Comparison of ENCODE assay signal across 23 mouse cellular contexts in genomic region chr7:109038121-109038735, GRCm38 (mm10). TPM values are rescaled to one million over a fixed set of nuclear protein-coding genes. Genes with fewer than 3 reads are reported as not detected.
A peak's percentile ranks its signal among the peaks of the same experiment; 100 is the strongest.
DNase-seq lines count a peak whose midpoint lies in the region; ATAC-seq and TF ChIP-seq lines count a peak whose summit lies in the region.
"Had no signal": no experiment of that assay in that cellular context is flagged by ENCODE, and none has a peak within 500 bp of the region (broad histone marks: within the 10 kb centered on the region; RNA-seq: fewer than 3 reads in every experiment).

No protein-coding gene starts in this region.

- H3K36me3 ChIP-seq in forebrain, embryonic 14.5 days (ENCODE audit: control insufficient read depth, insufficient read depth, low read length), result peaks cover 20% of the 10 kb centered on the region; the same call in 1 of the 2 replicates
- H3K36me3 ChIP-seq in forebrain, embryonic 12.5 days (replicated peaks), result peaks cover 18% of the 10 kb centered on the region
- H3K36me3 ChIP-seq in forebrain, postnatal 0 days (ENCODE audit: insufficient read depth), result peaks cover 9% of the 10 kb centered on the region; the same call in 1 of the 2 replicates
- no peaks in the 10 kb centered on the region for H3K36me3 ChIP-seq in thymus, adult 2 months (ENCODE audit: control insufficient read depth, insufficient read depth, low read length)
- H3K36me3 ChIP-seq: embryonic facial prominence, embryonic 15.5 days had no signal

- H3K4me2 ChIP-seq in forebrain, embryonic 14.5 days (ENCODE audit: low read length), result no peak overlapping the region
- no peak overlapping the region for H3K4me2 ChIP-seq in forebrain, embryonic 12.5 days
- H3K4me2 ChIP-seq in forebrain, postnatal 0 days (ENCODE audit: low read depth), result no peak overlapping the region
- H3K4me2 ChIP-seq: embryonic facial prominence, embryonic 15.5 days; liver, embryonic 11.5 days; lung, embryonic 14.5 days; neural tube, embryonic 15.5 days had no signal

- no peaks in the 10 kb centered on the region for H3K27me3 ChIP-seq in forebrain, embryonic 14.5 days (replicated peaks; ENCODE audit: control insufficient read depth, insufficient read depth, low read length)
- no peaks in the 10 kb centered on the region for H3K27me3 ChIP-seq in forebrain, embryonic 12.5 days
- H3K27me3 ChIP-seq in forebrain, postnatal 0 days (ENCODE audit: insufficient read depth, low read length), result no peaks in the 10 kb centered on the region
- no peaks in the 10 kb centered on the region for H3K27me3 ChIP-seq in thymus, adult 2 months (ENCODE audit: control insufficient read depth, insufficient read depth, low read length)
- H3K27me3 ChIP-seq: embryonic facial prominence, embryonic 15.5 days; neural tube, embryonic 15.5 days had no signal

- no peak for TF ChIP-seq POLR2A in thymus, adult 2 months (IDR thresholded peaks at IDR 0.05; ENCODE audit: control insufficient read depth, extremely low read depth, insufficient read depth, low read length, poor library complexity)

- H3K4me1 ChIP-seq in forebrain, embryonic 14.5 days (ENCODE audit: control insufficient read depth, insufficient read depth, low read length), result no peaks in the 10 kb centered on the region
- no peaks in the 10 kb centered on the region for H3K4me1 ChIP-seq in forebrain, embryonic 12.5 days
- no peaks in the 10 kb centered on the region; the same call in 1 of the 2 replicates for H3K4me1 ChIP-seq in forebrain, postnatal 0 days (ENCODE audit: insufficient read depth)
- H3K4me1 ChIP-seq in thymus, adult 2 months (replicated peaks; ENCODE audit: control insufficient read depth, insufficient read depth, low read length), result no peaks in the 10 kb centered on the region
- H3K4me1 ChIP-seq: hindbrain, embryonic 10.5 days; midbrain, embryonic 10.5 days; neural tube, embryonic 15.5 days had no signal

- no peak overlapping the region for H3K4me3 ChIP-seq in forebrain, embryonic 14.5 days (ENCODE audit: low read depth, low read length)
- no peak overlapping the region for H3K4me3 ChIP-seq in forebrain, embryonic 12.5 days (replicated peaks)
- H3K4me3 ChIP-seq in left cerebral cortex, adult 2 months, result no peak overlapping the region
- H3K4me3 ChIP-seq in forebrain, postnatal 0 days (ENCODE audit: low read depth, low read length), result no peak overlapping the region
- no peak overlapping the region for H3K4me3 ChIP-seq in thymus, adult 2 months (ENCODE audit: control insufficient read depth, insufficient read depth, low read length)
- H3K4me3 ChIP-seq: embryonic facial prominence, embryonic 15.5 days; hindbrain, embryonic 10.5 days; midbrain, embryonic 10.5 days; myocyte; neural tube, embryonic 15.5 days had no signal

- no peak for DNase-seq in forebrain, embryonic 14.5 days (ENCODE audit: low spot score)
- DNase-seq in left cerebral cortex, adult 2 months (ENCODE audit: extremely low spot score in 1 of 2, low spot score in 2 of 2), result no peak
- DNase-seq in left cerebral cortex, adult 8-10 months (ENCODE audit: low spot score in 2 of 2), result no peak
- peak; percentile 61 for DNase-seq in cerebellum, adult 8-10 months
- DNase-seq in forebrain, postnatal 0 days, result no peak
- DNase-seq in thymus, adult 2 months, result no peak
- DNase-seq in urinary bladder, postnatal 25 days (ENCODE audit: low spot score), result no peak
- DNase-seq: adrenal gland, postnatal 10 days; embryo, embryonic 11 days; layer of hippocampus, adult 9-11 months; lung, embryonic 14.5 days; lung, postnatal 4 days; retina, postnatal 1 day; thymus, postnatal 36 days had no signal

- H3K27ac ChIP-seq in forebrain, embryonic 14.5 days (ENCODE audit: low read depth, low read length), result peak overlapping the region; percentile 67
- no peak overlapping the region for H3K27ac ChIP-seq in forebrain, embryonic 12.5 days
- H3K27ac ChIP-seq in left cerebral cortex, adult 2 months, result peak overlapping the region; percentile 24; the same call in 1 of the 2 replicates
- peak overlapping the region; percentile 72; the same call in 1 of the 2 replicates for H3K27ac ChIP-seq in forebrain, postnatal 0 days (ENCODE audit: low read depth, low read length)
- no peak overlapping the region for H3K27ac ChIP-seq in thymus, adult 2 months (ENCODE audit: control insufficient read depth, insufficient read depth, low read length)
- H3K27ac ChIP-seq: embryonic facial prominence, embryonic 15.5 days; hindbrain, embryonic 10.5 days; kidney, postnatal 0 days; midbrain, embryonic 10.5 days; neural tube, embryonic 15.5 days had no signal

- intact Hi-C loops in left cerebral cortex, adult 2 months (cut with DNase I), result loop anchor here (5.0 kb wide), 1 partner anchor 389 kb away; no protein-coding TSS in a partner anchor

- no peak for ATAC-seq in forebrain, embryonic 14.5 days
- ATAC-seq in forebrain, embryonic 12.5 days (ENCODE audit: low FRiP score), result no peak
- no peak for ATAC-seq in forebrain, postnatal 0 days
- ATAC-seq: intestine, postnatal 0 days had no signal

- no peak for TF ChIP-seq CTCF in left cerebral cortex, adult 2 months (IDR thresholded peaks at IDR 0.05)
- no peak for TF ChIP-seq CTCF in forebrain, postnatal 0 days (IDR thresholded peaks at IDR 0.05; ENCODE audit: low read depth)
- no peak for TF ChIP-seq CTCF in thymus, adult 2 months (IDR thresholded peaks at IDR 0.05; ENCODE audit: borderline replicate concordance, control insufficient read depth, extremely low read depth, insufficient read depth, low read length, poor library complexity)

- 86% methylated on average over 8 of the region's 8 CpGs for WGBS in forebrain, embryonic 14.5 days
- WGBS in forebrain, embryonic 12.5 days, result 88% methylated on average over 8 of the region's 8 CpGs
- WGBS in forebrain, postnatal 0 days, result 74% methylated on average over 8 of the region's 8 CpGs
- WGBS in thymus, adult 2 months, result 95% methylated on average over 8 of the region's 8 CpGs

- no peak overlapping the region for H3K9ac ChIP-seq in forebrain, embryonic 14.5 days (ENCODE audit: low read length)
- no peak overlapping the region for H3K9ac ChIP-seq in forebrain, embryonic 12.5 days
- H3K9ac ChIP-seq in forebrain, postnatal 0 days, result no peak overlapping the region
- H3K9ac ChIP-seq: embryonic facial prominence, embryonic 15.5 days; lung, embryonic 14.5 days; neural tube, embryonic 15.5 days had no signal

- no peaks in the 10 kb centered on the region for H3K9me3 ChIP-seq in forebrain, embryonic 14.5 days (replicated peaks; ENCODE audit: control insufficient read depth, low read length)
- no peaks in the 10 kb centered on the region for H3K9me3 ChIP-seq in forebrain, embryonic 12.5 days
- no peaks in the 10 kb centered on the region for H3K9me3 ChIP-seq in forebrain, postnatal 0 days (ENCODE audit: low read length)
- H3K9me3 ChIP-seq: embryonic facial prominence, embryonic 15.5 days; hindbrain, embryonic 10.5 days; midbrain, embryonic 10.5 days; neural tube, embryonic 15.5 days had no signal

RNA-seq across cellular contexts. Expression of gene Ric3, which starts 44.9 kb away (rescaled TPM):
- polyA plus RNA-seq in forebrain, embryonic 14.5 days (2014; fragmentation: Nextera tagmentation; extraction: Ambion mirVana), result 27.2 and 29.1 TPM in 2 replicates
- 23.6 and 25.1 TPM in 2 replicates for polyA plus RNA-seq in forebrain, embryonic 12.5 days (2016; fragmentation: Nextera tagmentation; extraction: Ambion mirVana)
- total RNA-seq in left cerebral cortex, adult 2 months (2021), result 10 to 100 TPM; 63.7 to 66.3 TPM
- 10 to 100 TPM; 66.2 to 71.1 (median 68.6) TPM for total RNA-seq in left cerebral cortex, adult 8-10 months (2022)
- total RNA-seq in forebrain, postnatal 0 days (2014; rRNA removed), result 42.2 and 61.0 TPM in 2 replicates
- polyA plus RNA-seq in forebrain, postnatal 0 days (2015; fragmentation: Nextera tagmentation; extraction: Ambion mirVana), result 26.7 and 32.4 TPM in 2 replicates
- 0.31 and 0.55 TPM in 2 replicates for polyA plus RNA-seq in thymus, adult 2 months (2012; rRNA removed)
- polyA plus RNA-seq: myocyte had no signal

Comparison
In these comparisons a context has a peak if more than half of its experiments do, and no peak if none do; other contexts are left out.
1. H3K27ac ChIP-seq: peak in forebrain, embryonic 14.5 days (single experiment), left cerebral cortex, adult 2 months (single experiment) and forebrain, postnatal 0 days (single experiment); none in forebrain, embryonic 12.5 days (single experiment) and thymus, adult 2 months (single experiment).
2. RNA of gene Ric3, which starts 44.9 kb away (polyA plus RNA-seq): 26.7 to 32.4 TPM in forebrain, postnatal 0 days, 27.2 to 29.1 TPM in forebrain, embryonic 14.5 days and 23.6 to 25.1 TPM in forebrain, embryonic 12.5 days; 0.31 to 0.55 TPM in thymus, adult 2 months; every median in the first group is over 10 times any median in the second.